Mouse (Mus musculus) liver, embryonic 13.5 days (tissue): ENCODE results near the gene Rtca. TPM values are rescaled to one million over a fixed set of nuclear protein-coding genes. Genes with fewer than 3 reads are reported as not detected.

Experiments
- polyA plus RNA-seq: library from polyadenylated mRNA; unstranded; fragments of >200 nt; fragmentation: Nextera tagmentation; extraction: Ambion mirVana; gene quantifications from 2 replicates; pipeline ENCODE4 v1.2.1, GENCODE M21; 2015

The Rtca gene
- polyA plus RNA-seq, 1 experiment from 2014 or later, result 40.3 TPM

Other genes with a start within 250 kb of the Rtca start
- 2.1 and 2.5 TPM in 2 replicates for gene Cdc14a, start 84.2 kb downstream of the Rtca start, polyA plus RNA-seq
- 9.1 and 11.9 TPM in 2 replicates for gene Dbt, start 4.9 kb upstream of the Rtca start, polyA plus RNA-seq
- 3.3 and 3.4 TPM in 2 replicates for gene Lrrc39, start 54.8 kb upstream of the Rtca start, polyA plus RNA-seq
- 20.7 and 27.2 TPM in 2 replicates for gene Sass6, start 86.8 kb upstream of the Rtca start, polyA plus RNA-seq
- gene Trmt13, start 106.4 kb upstream of the Rtca start, polyA plus RNA-seq, result 9.5 and 11.8 TPM in 2 replicates
- 35.5 and 42.8 TPM in 2 replicates for gene Mfsd14a, start 154.5 kb upstream of the Rtca start, polyA plus RNA-seq
- not detected in 2 replicates for gene Gm43191, start 173.1 kb upstream of the Rtca start, polyA plus RNA-seq
- 7.9 and 10.3 TPM in 2 replicates for gene Slc35a3, start 204.6 kb upstream of the Rtca start, polyA plus RNA-seq